Mouse (Mus musculus): ENCODE measurements at regions not wholly inside any gene's neighbourhood (a gene's known extent, or its start where the extent isn't known, plus 50 kb on each side); places are given as distances from the start of the nearest gene placed in this dataset.

GRCm38 (mm10) chr12:118703068-118703662, 143.0 kb upstream of the Sp8 start:
- Histone ChIP-seq H3K27me3 (ENCODE audit: low read depth, poor library complexity, severe bottlenecking) (no peaks in the 10 kb centered on the region), H3K36me3 (no peaks in the 10 kb centered on the region), H3K4me1 (peaks cover 10% of the 10 kb centered on the region), H3K9me3 (replicated peaks) (no peaks in the 10 kb centered on the region), H3K27ac (replicated peaks) (no peak overlapping the region), H3K4me3 (no peak overlapping the region)
- 79% methylated on average over 11 of the region's 11 CpGs for WGBS
- no peak for DNase-seq (ENCODE audit: low spot score)

GRCm38 (mm10) chr12:118701838-118702237, 144.3 kb upstream of the Sp8 start:
- Histone ChIP-seq H3K36me3 (no peaks in the 10 kb centered on the region), H3K27me3 (ENCODE audit: low read depth, poor library complexity, severe bottlenecking) (no peaks in the 10 kb centered on the region), H3K9me3 (replicated peaks) (no peaks in the 10 kb centered on the region), H3K27ac (replicated peaks) (no peak overlapping the region), H3K4me3 (no peak overlapping the region), H3K4me1 (peaks cover 10% of the 10 kb centered on the region)
- no peak for DNase-seq (ENCODE audit: low spot score)
- 93% methylated on average over 2 of the region's 2 CpGs for WGBS

GRCm38 (mm10) chr12:118698110-118698509, 148.0 kb upstream of the Sp8 start:
- Histone ChIP-seq H3K4me1 (peaks cover 2% of the 10 kb centered on the region), H3K27ac (replicated peaks) (no peak overlapping the region), H3K36me3 (no peaks in the 10 kb centered on the region), H3K4me3 (no peak overlapping the region), H3K9me3 (replicated peaks) (no peaks in the 10 kb centered on the region), H3K27me3 (ENCODE audit: low read depth, poor library complexity, severe bottlenecking) (no peaks in the 10 kb centered on the region)
- no peak for DNase-seq (ENCODE audit: low spot score)

DNA sequence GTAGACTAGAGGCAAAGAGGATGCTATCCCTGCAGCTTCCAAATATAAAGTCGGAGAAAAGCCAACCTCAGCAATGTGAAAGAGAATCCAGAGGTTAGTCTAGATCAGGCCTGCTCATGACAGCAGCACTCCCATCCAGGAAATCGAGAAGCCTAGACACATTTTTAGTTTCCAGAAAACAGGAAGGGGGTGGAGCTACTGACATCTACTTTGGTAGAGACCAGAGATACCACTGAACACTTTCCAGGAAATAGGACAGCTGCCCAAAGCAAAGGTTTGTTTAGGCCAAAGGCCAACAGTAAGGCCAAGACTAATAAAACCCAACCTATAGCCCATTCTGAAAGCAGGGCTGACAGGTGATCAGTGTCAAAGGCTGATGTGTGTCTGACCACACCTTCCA, 151.4 kb upstream of the Sp8 start:
- no peaks in the 10 kb centered on the region for H3K9me3 ChIP-seq (replicated peaks)
- DNase-seq (ENCODE audit: low spot score) = no peak

DNA sequence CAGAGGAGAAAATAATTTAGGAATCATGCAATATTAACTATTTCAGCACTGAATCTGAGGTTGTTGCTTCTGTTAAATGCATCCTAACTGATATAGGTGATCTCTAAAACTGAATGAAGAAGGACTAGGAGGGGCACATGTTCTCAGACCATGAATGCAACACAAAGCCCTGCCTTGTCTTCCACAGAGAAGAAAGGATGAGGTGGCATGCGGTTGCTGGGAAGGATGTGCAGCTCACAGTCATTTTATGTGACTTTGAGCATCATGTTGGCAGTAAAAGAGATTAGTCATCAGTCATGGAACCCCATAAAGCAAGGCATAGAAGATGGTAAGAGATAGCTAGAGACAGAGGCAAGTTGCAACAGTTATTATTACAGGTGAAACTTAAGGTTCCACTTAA, 163.2 kb upstream of the Sp8 start:
- Histone ChIP-seq H3K36me3 (no peaks in the 10 kb centered on the region), H3K9me3 (replicated peaks) (no peaks in the 10 kb centered on the region), H3K27me3 (ENCODE audit: low read depth, poor library complexity, severe bottlenecking) (no peaks in the 10 kb centered on the region), H3K4me1 (no peaks in the 10 kb centered on the region), H3K27ac (replicated peaks) (no peak overlapping the region), H3K4me3 (no peak overlapping the region)
- no peak for DNase-seq (ENCODE audit: low spot score)
- WGBS = 92% methylated on average over 1 of the region's 1 CpGs

More for the DNA sequence above, 151.4 kb upstream of the Sp8 start:
- 79% methylated on average over 2 of the region's 2 CpGs for WGBS
- Histone ChIP-seq H3K4me1 (no peaks in the 10 kb centered on the region), H3K4me3 (no peak overlapping the region), H3K27ac (replicated peaks) (no peak overlapping the region), H3K36me3 (no peaks in the 10 kb centered on the region), H3K27me3 (ENCODE audit: low read depth, poor library complexity, severe bottlenecking) (no peaks in the 10 kb centered on the region)

DNA sequence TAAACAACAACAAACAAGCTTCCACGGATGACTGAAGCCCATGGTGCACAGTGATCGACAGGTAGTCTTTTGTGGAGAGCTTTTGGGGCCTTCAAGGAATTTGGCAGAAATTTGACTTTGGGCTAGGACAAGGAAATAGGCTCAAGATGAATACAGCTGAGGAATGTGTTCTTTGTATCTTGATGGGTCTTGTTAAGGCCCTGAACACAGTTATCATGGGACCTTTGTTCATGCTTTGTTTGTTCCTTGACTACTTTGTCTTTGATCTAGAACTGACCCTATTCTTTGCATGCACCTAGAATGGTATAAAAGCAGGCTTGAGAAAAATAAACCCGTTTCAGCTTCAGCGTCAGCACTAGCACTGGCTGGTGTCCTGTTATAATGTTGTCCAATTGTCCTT, 168.1 kb upstream of the Sp8 start:
- DNase-seq (ENCODE audit: low spot score) = no peak
- no peak overlapping the region for H3K4me3 ChIP-seq
- no peaks in the 10 kb centered on the region for H3K4me1 ChIP-seq
- no peaks in the 10 kb centered on the region for H3K36me3 ChIP-seq
- no peak overlapping the region for H3K27ac ChIP-seq (replicated peaks)
- H3K27me3 ChIP-seq (ENCODE audit: low read depth, poor library complexity, severe bottlenecking) = no peaks in the 10 kb centered on the region
- 82% methylated on average over 4 of the region's 4 CpGs for WGBS
- H3K9me3 ChIP-seq (replicated peaks) = no peaks in the 10 kb centered on the region

DNA sequence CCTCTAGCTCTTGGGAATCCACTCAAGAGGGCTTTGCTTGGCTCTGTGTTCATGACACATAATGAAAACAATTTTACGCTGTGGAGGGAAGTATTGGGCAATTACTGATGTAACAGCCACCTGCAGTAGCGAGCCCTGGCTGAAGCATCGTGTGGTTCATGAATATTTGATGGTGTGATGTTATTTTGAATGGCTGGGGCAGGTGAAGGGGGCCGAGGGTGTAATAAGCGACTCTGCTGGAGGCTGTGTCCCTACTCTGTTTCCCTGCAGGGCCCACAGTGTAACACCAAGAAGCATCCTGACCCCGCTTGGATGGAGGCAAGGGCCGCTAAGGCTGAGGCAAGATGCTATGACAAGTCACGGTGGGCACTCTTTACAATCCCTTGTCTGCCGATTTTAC, 184.6 kb upstream of the Sp8 start:
- peaks cover 93% of the 10 kb centered on the region for H3K27me3 ChIP-seq (ENCODE audit: low read depth, poor library complexity, severe bottlenecking)
- 8% methylated on average over 9 of the region's 9 CpGs for WGBS

GRCm38 (mm10) chr12:118661214-118661486, 185.0 kb upstream of the Sp8 start:
- H3K36me3 ChIP-seq = no peaks in the 10 kb centered on the region
- 3% methylated on average over 5 of the region's 5 CpGs for WGBS
- H3K27me3 ChIP-seq (ENCODE audit: low read depth, poor library complexity, severe bottlenecking) = peaks cover 93% of the 10 kb centered on the region
- H3K4me3 ChIP-seq = peak overlapping the region; percentile 40
- peaks cover 52% of the 10 kb centered on the region for H3K4me1 ChIP-seq
- no peaks in the 10 kb centered on the region for H3K9me3 ChIP-seq (replicated peaks)
- DNase-seq (ENCODE audit: low spot score) = peak; percentile 57
- peak overlapping the region; percentile 75 for H3K27ac ChIP-seq (replicated peaks)

More for the DNA sequence above, 184.6 kb upstream of the Sp8 start:
- DNase-seq (ENCODE audit: low spot score) = peak; percentile 47
- H3K4me3 ChIP-seq = peak overlapping the region; percentile 40
- H3K9me3 ChIP-seq (replicated peaks) = no peaks in the 10 kb centered on the region
- H3K4me1 ChIP-seq = peaks cover 51% of the 10 kb centered on the region
- H3K36me3 ChIP-seq = no peaks in the 10 kb centered on the region
- H3K27ac ChIP-seq (replicated peaks) = peak overlapping the region; percentile 52

GRCm38 (mm10) chr12:118660384-118661213, 185.5 kb upstream of the Sp8 start:
- peak overlapping the region; percentile 75 for H3K27ac ChIP-seq (replicated peaks)
- DNase-seq (ENCODE audit: low spot score) = peak; percentile 45

GRCm38 (mm10) chr12:118659240-118660120, 186.6 kb upstream of the Sp8 start:
- Histone ChIP-seq H3K27ac (replicated peaks) (peak overlapping the region; percentile 28; the same call in 1 of the 2 replicates), H3K9me3 (replicated peaks) (no peaks in the 10 kb centered on the region), H3K4me3 (peak overlapping the region; percentile 23; the same call in 1 of the 2 replicates), H3K27me3 (ENCODE audit: low read depth, poor library complexity, severe bottlenecking) (peaks cover 95% of the 10 kb centered on the region), H3K36me3 (no peaks in the 10 kb centered on the region), H3K4me1 (peaks cover 52% of the 10 kb centered on the region)
- WGBS = 16% methylated on average over 14 of the region's 14 CpGs
- DNase-seq (ENCODE audit: low spot score) = peak; percentile 29

More at GRCm38 (mm10) chr12:118660384-118661213, 185.5 kb upstream of the Sp8 start:
- WGBS = 4% methylated on average over 12 of the region's 12 CpGs
- peaks cover 93% of the 10 kb centered on the region for H3K27me3 ChIP-seq (ENCODE audit: low read depth, poor library complexity, severe bottlenecking)
- no peaks in the 10 kb centered on the region for H3K9me3 ChIP-seq (replicated peaks)
- H3K4me3 ChIP-seq = peak overlapping the region; percentile 40
- peaks cover 52% of the 10 kb centered on the region for H3K4me1 ChIP-seq
- no peaks in the 10 kb centered on the region for H3K36me3 ChIP-seq

GRCm38 (mm10) chr12:118650483-118651160, 195.5 kb upstream of the Sp8 start:
- 10% methylated on average over 4 of the region's 4 CpGs for WGBS
- Histone ChIP-seq H3K9me3 (replicated peaks) (peaks cover 7% of the 10 kb centered on the region; the same call in 1 of the 2 replicates), H3K27ac (replicated peaks) (peak overlapping the region; percentile 74), H3K27me3 (ENCODE audit: low read depth, poor library complexity, severe bottlenecking) (peaks cover 86% of the 10 kb centered on the region), H3K4me3 (no peak overlapping the region), H3K4me1 (peaks cover 53% of the 10 kb centered on the region), H3K36me3 (no peaks in the 10 kb centered on the region)
- peak; percentile 88 for DNase-seq (ENCODE audit: low spot score)

DNA sequence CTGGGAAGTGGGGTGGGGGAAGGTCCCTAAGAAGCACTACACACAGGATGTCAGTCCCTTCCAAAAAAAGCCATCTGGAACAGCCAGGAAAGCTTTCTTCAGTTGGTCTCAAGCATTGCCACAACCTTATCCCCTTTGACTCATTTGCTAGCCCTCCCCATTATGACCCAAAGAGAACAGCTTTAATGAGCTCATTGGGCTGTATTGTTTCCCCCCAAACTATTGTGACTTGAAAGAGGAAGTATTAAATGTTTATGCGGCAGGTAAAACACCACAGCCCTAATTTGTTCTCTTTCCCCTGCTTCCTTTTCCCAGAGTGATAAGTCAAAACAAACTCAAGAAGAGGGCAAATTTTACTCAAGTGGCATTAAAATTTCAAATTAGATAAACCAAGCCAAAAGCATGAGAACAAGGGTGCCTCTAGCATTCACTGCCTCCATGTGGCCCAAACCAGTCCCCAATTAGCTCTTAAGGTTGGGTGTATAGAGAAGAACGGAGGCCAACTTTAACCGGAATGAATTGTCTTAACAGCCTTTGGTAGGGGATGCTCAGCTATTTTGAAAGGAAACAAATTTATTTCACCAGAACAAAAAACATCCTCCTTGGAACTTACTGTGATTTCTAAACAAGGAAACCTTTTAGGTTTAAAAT, 196.7 kb upstream of the Sp8 start:
- Histone ChIP-seq H3K27ac (replicated peaks) (0 out of 2 replicates have a peak overlapping the region, but pooled peaks have one; percentile 5), H3K4me1 (peaks cover 53% of the 10 kb centered on the region), H3K9me3 (replicated peaks) (peaks cover 7% of the 10 kb centered on the region; the same call in 1 of the 2 replicates), H3K4me3 (no peak overlapping the region), H3K27me3 (ENCODE audit: low read depth, poor library complexity, severe bottlenecking) (peaks cover 86% of the 10 kb centered on the region), H3K36me3 (no peaks in the 10 kb centered on the region)
- no peak for DNase-seq (ENCODE audit: low spot score)
- 64% methylated on average over 3 of the region's 3 CpGs for WGBS

All from midbrain, embryonic 10.5 days (tissue).